Mouse (Mus musculus): ENCODE measurements at regions not wholly inside any gene's neighbourhood (a gene's known extent, or its start where the extent isn't known, plus 50 kb on each side); places are given as distances from the start of the nearest gene placed in this dataset.

DNA sequence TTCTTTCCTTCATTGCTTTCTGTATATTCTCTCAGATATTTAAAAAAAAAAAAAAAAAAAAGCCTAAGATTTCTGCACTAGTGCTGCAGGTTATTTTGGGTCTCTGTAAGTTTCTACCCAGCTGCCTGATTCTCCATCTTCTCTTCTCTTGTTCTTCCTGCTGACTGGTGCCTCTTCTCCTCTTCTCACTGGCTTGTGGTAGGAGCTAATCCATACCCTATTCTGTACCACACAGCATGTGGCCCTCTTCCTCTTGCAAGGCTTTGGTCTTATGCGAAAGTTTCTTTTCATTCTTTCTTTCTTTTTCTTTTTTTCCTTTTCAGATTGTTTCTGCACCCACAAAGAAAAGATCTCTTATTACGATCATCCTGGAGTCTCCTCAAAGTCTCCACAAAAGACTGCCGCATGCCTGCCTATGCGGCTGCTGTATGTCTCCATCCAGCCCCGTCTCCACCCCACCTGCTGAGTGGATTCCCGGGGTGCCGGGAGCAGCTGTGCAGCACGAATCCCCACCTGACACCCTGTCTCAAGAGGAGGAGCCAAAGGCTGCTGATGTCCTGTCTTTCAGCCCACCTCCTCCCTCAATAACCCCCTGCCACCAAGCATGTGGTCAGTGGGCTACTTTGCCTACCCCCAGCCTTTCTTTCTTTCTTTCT, 66.3 kb downstream of the Ythdf1 start:
- Histone ChIP-seq H3K27me3 (replicated peaks) (peaks cover 13% of the 10 kb centered on the region), H3K4me1 (peaks cover 27% of the 10 kb centered on the region; the same call in 1 of the 2 replicates), H3K36me3 (no peaks in the 10 kb centered on the region), H3K9ac (peak overlapping the region; percentile 4; the same call in 1 of the 2 replicates), H3K9me3 (no peaks in the 10 kb centered on the region), H3K4me2 (replicated peaks) (peak overlapping the region; percentile 48), H3K4me3 (no peak overlapping the region), H3K27ac (peak overlapping the region; percentile 5; the same call in 1 of the 2 replicates)
- 3% methylated on average over 8 of the region's 8 CpGs for WGBS
- ATAC-seq (ENCODE audit: low FRiP score, low read depth): peak; percentile 57; the same call in 1 of the 2 replicates

DNA sequence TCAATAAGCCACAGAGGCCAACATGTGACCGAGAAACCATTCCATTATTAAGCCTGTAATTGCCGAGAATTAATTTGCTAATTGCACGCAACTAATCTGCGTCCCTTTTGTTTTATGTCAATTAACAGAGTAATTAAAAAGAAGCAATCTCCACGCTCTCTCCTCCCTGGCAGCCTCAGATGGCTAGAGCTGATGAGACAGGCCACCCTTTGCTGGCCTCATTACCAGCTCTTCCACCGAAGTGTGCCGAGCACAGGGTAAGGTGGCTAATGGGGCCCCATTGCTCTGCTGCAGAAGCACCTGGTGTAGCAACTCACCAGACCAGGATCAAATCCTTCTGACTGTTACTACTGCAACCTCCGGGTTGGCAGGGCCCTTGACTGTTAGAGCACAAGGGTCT, 70.8 kb upstream of the Bhlhe23 start:
- Histone ChIP-seq H3K27me3 (replicated peaks) (no peaks in the 10 kb centered on the region), H3K4me3 (no peak overlapping the region), H3K4me1 (peaks cover 7% of the 10 kb centered on the region; the same call in 1 of the 2 replicates), H3K27ac (no peak overlapping the region), H3K4me2 (replicated peaks) (no peak overlapping the region), H3K36me3 (no peaks in the 10 kb centered on the region), H3K9ac (no peak overlapping the region), H3K9me3 (no peaks in the 10 kb centered on the region)
- WGBS: 48% methylated on average over 8 of the region's 8 CpGs
- no peak for ATAC-seq (ENCODE audit: low FRiP score, low read depth)

GRCm38 (mm10) chr2:180845011-180845410, 68.3 kb upstream of the Bhlhe23 start:
- ATAC-seq (ENCODE audit: low FRiP score, low read depth): no peak
- H3K27ac ChIP-seq: no peak overlapping the region
- H3K9me3 ChIP-seq: no peaks in the 10 kb centered on the region
- H3K4me2 ChIP-seq (replicated peaks): no peak overlapping the region
- no peaks in the 10 kb centered on the region for H3K27me3 ChIP-seq (replicated peaks)
- 43% methylated on average over 5 of the region's 5 CpGs for WGBS
- no peaks in the 10 kb centered on the region for H3K4me1 ChIP-seq
- H3K4me3 ChIP-seq: no peak overlapping the region
- no peak overlapping the region for H3K9ac ChIP-seq
- H3K36me3 ChIP-seq: no peaks in the 10 kb centered on the region

DNA sequence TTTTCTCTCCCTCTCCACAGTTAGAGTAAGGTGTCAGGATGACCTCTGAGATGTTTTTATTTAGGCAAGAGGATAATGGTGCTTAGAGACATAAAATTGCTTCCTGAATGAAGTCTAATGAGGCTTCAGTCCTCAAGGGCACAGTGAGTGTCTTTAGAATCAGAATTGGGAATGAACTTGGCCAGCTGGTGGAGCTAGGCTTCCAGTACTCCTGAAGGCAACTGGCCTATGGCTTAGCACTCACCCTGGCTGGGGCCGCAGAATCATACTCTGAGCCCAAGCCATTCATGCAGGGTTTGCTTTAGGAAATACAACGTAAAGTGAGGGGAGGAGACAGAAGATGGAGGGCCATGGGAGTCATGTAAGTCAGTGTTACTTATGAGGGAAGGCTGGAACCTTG, 67.0 kb upstream of the Bhlhe23 start:
- H3K4me3 ChIP-seq: no peak overlapping the region
- no peaks in the 10 kb centered on the region for H3K9me3 ChIP-seq
- no peak overlapping the region for H3K4me2 ChIP-seq (replicated peaks)
- WGBS: 68% methylated on average over 2 of the region's 2 CpGs
- H3K36me3 ChIP-seq: no peaks in the 10 kb centered on the region
- H3K27me3 ChIP-seq (replicated peaks): no peaks in the 10 kb centered on the region
- H3K4me1 ChIP-seq: no peaks in the 10 kb centered on the region
- no peak overlapping the region for H3K27ac ChIP-seq
- H3K9ac ChIP-seq: no peak overlapping the region
- ATAC-seq (ENCODE audit: low FRiP score, low read depth): no peak

- Histone ChIP-seq H3K27me3 (replicated peaks) (no peaks in the 10 kb centered on the region), H3K9ac (no peak overlapping the region), H3K4me3 (no peak overlapping the region), H3K36me3 (no peaks in the 10 kb centered on the region), H3K9me3 (no peaks in the 10 kb centered on the region), H3K27ac (no peak overlapping the region), H3K4me1 (no peaks in the 10 kb centered on the region), H3K4me2 (replicated peaks) (no peak overlapping the region)
- ATAC-seq (ENCODE audit: low FRiP score, low read depth): no peak
- WGBS: 82% methylated on average over 4 of the region's 4 CpGs
Measured at GRCm38 (mm10) chr2:180839126-180839525, 62.4 kb upstream of the Bhlhe23 start.

DNA sequence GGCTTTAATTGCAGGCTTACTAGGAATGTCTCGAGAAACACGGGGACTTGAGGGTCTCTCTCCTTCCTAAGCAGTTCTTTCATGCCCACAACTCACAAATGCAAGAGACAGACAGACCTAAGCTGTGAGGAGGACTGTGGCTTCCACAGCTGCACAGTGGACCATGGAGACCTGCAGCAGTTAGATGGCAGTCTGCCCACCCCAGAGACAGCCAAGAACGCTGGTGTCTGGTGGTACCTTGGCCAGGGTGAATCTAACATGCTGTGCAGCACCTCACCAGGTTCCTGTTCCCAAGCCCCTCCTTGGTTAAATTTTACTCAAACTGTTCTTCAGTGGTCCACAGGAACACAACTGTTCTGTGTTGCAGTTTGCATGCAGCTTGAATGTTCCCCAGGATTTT, 61.3 kb upstream of the Bhlhe23 start:
- no peaks in the 10 kb centered on the region for H3K27me3 ChIP-seq (replicated peaks)
- no peak overlapping the region for H3K4me3 ChIP-seq
- no peak overlapping the region for H3K9ac ChIP-seq
- H3K9me3 ChIP-seq: no peaks in the 10 kb centered on the region
- H3K4me2 ChIP-seq (replicated peaks): no peak overlapping the region
- no peaks in the 10 kb centered on the region for H3K36me3 ChIP-seq
- no peak overlapping the region for H3K27ac ChIP-seq
- ATAC-seq (ENCODE audit: low FRiP score, low read depth): no peak
- H3K4me1 ChIP-seq: no peaks in the 10 kb centered on the region
- 63% methylated on average over 3 of the region's 3 CpGs for WGBS

- WGBS: 79% methylated on average over 9 of the region's 9 CpGs
- Histone ChIP-seq H3K4me2 (replicated peaks) (no peak overlapping the region), H3K9me3 (no peaks in the 10 kb centered on the region), H3K27me3 (replicated peaks) (no peaks in the 10 kb centered on the region), H3K4me3 (no peak overlapping the region), H3K4me1 (no peaks in the 10 kb centered on the region), H3K9ac (no peak overlapping the region), H3K36me3 (no peaks in the 10 kb centered on the region), H3K27ac (no peak overlapping the region)
- ATAC-seq (ENCODE audit: low FRiP score, low read depth): no peak
Measured at GRCm38 (mm10) chr2:180837318-180837920, 60.7 kb upstream of the Bhlhe23 start.

- no peak for ATAC-seq (ENCODE audit: low FRiP score, low read depth)
Measured at GRCm38 (mm10) chr2:180835936-180836602, 59.4 kb upstream of the Bhlhe23 start.

GRCm38 (mm10) chr2:180832711-180833110, 56.0 kb upstream of the Bhlhe23 start:
- Histone ChIP-seq H3K27ac (no peak overlapping the region), H3K4me2 (replicated peaks) (no peak overlapping the region), H3K4me3 (no peak overlapping the region), H3K9ac (no peak overlapping the region), H3K9me3 (no peaks in the 10 kb centered on the region), H3K4me1 (no peaks in the 10 kb centered on the region), H3K27me3 (replicated peaks) (no peaks in the 10 kb centered on the region), H3K36me3 (no peaks in the 10 kb centered on the region)
- WGBS: 75% methylated on average over 7 of the region's 7 CpGs
- no peak for ATAC-seq (ENCODE audit: low FRiP score, low read depth)

More at GRCm38 (mm10) chr2:180835936-180836602, 59.4 kb upstream of the Bhlhe23 start:
- H3K27ac ChIP-seq: no peak overlapping the region
- no peaks in the 10 kb centered on the region for H3K36me3 ChIP-seq
- no peaks in the 10 kb centered on the region for H3K4me1 ChIP-seq
- H3K4me3 ChIP-seq: no peak overlapping the region
- H3K9ac ChIP-seq: no peak overlapping the region
- 73% methylated on average over 6 of the region's 6 CpGs for WGBS
- H3K4me2 ChIP-seq (replicated peaks): no peak overlapping the region
- H3K27me3 ChIP-seq (replicated peaks): no peaks in the 10 kb centered on the region
- H3K9me3 ChIP-seq: no peaks in the 10 kb centered on the region

- H3K4me2 ChIP-seq (replicated peaks): no peak overlapping the region
- no peaks in the 10 kb centered on the region for H3K9me3 ChIP-seq
- peaks cover 7% of the 10 kb centered on the region; the same call in 1 of the 2 replicates for H3K4me1 ChIP-seq
- no peak overlapping the region for H3K4me3 ChIP-seq
- H3K36me3 ChIP-seq: no peaks in the 10 kb centered on the region
- 71% methylated on average over 2 of the region's 2 CpGs for whole genome bisulfite sequencing
- H3K27ac ChIP-seq: no peak overlapping the region
- H3K27me3 ChIP-seq (replicated peaks): no peaks in the 10 kb centered on the region
- ATAC-seq (ENCODE audit: low FRiP score, low read depth): no peak
- no peak overlapping the region for H3K9ac ChIP-seq
Measured at GRCm38 (mm10) chr2:180830607-180831006, 53.9 kb upstream of the Bhlhe23 start.

- ATAC-seq (ENCODE audit: low FRiP score, low read depth): no peak
- 75% methylated on average over 2 of the region's 2 CpGs for WGBS
- no peak overlapping the region for H3K4me3 ChIP-seq
- H3K27me3 ChIP-seq (replicated peaks): no peaks in the 10 kb centered on the region
- no peaks in the 10 kb centered on the region for H3K36me3 ChIP-seq
- H3K27ac ChIP-seq: no peak overlapping the region
- peaks cover 12% of the 10 kb centered on the region; the same call in 1 of the 2 replicates for H3K4me1 ChIP-seq
- H3K9me3 ChIP-seq: no peaks in the 10 kb centered on the region
- H3K9ac ChIP-seq: no peak overlapping the region
- no peak overlapping the region for H3K4me2 ChIP-seq (replicated peaks)
Measured at GRCm38 (mm10) chr2:180828086-180828485, 51.4 kb upstream of the Bhlhe23 start.

DNA sequence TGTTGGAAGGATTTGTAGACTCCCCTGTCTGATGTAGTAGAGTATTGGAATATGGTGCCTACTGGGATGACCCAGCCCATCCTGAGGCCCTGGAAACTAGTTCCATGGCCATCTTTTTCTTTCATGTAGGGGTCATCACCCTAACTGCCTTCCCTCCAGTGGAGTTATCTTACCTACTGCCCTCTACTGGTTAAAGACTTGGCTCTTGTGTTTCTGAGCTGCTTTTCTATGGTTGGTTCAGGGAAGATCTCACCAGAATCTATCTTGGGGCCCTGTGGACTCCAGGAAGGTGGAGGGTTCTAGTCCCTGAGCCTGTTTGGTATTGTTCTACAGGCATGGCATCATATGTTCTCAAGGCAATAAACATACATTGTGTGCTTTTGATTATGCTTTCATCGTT, 50.0 kb upstream of the Bhlhe23 start:
- no peaks in the 10 kb centered on the region for H3K36me3 ChIP-seq
- no peaks in the 10 kb centered on the region for H3K27me3 ChIP-seq (replicated peaks)
- no peak overlapping the region for H3K4me3 ChIP-seq
- peaks cover 12% of the 10 kb centered on the region; the same call in 1 of the 2 replicates for H3K4me1 ChIP-seq
- no peak overlapping the region for H3K4me2 ChIP-seq (replicated peaks)
- H3K9me3 ChIP-seq: no peaks in the 10 kb centered on the region
- H3K27ac ChIP-seq: no peak overlapping the region
- H3K9ac ChIP-seq: no peak overlapping the region
- ATAC-seq (ENCODE audit: low FRiP score, low read depth): no peak
- 88% methylated on average over 1 of the region's 1 CpGs for WGBS
